Mouse (Mus musculus) kidney, postnatal 10 days (tissue): ENCODE data around the gene Cd300lg.

Source experiments
- DNase-seq: peaks from one replicate; pipeline ENCODE4 v3.0.0; 2021; ENCODE audit warnings: mixed read lengths

Cd300lg gene

DNA sequence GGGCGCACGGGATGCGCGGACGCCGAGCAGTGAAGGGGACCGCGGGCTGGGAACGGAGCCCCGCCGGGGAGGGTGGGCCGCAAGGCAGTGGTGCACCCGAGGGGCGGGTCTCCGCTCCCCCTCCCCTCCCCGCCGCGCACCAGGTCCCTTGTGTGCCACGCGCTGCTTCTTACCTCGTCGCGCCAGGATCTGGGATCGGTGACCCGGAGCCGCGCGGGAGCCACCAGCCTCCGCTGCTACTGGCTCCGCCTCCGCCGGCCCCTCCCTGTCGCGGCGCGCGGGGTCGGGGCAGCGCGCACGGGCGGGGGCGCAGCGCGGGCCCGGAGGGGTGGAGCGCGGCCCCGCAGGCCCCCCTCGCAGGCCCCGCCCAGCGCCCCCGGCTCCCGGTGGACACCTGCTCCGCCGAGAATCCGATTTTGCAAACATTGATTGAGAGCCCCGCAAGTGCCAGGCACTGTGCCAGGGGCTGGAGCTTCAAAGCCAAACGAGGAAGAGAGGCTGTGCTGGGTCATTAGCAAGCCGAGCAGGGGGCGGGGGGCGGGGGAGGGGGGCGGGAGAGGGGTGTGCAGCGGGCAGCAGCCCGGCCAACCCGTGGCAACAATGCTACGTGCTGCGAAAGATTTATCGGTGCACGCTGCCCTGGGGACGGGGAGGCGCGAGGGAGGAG lies 14.5 kb upstream of the Cd300lg start:
- peak; percentile 83 for DNase-seq

DNA sequence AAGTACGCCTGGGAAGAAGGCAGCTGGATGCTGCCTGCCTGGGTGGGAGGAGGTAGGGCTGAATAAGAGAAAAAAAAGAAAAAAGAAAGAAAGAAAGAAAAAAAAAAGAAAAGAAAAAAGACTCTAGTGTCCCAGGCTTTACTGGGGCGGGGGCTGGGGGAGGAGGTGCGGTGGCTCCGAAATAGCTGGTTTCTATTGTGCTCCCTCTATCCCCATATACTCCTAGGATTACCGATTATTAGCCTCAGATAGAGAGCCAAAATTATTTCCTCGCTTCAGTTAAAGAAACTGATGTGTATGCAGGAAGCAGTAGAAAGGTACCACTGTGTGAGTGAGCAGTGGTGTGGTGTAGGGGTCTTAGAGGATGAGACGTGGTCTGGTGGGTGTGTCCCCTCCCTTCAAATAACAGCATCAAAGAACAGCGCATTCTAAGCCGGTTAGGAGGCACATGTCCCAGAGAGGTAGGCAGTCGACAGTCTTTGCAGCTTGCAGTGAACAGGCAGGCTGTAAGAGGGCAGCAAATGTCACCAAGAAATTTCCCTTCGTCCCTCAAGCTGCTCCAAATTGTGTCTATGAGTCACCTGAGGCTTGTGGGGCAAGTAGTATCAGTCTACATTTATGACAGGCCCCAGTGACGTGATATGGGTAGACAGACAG lies 13.8 kb upstream of the Cd300lg start:
- DNase-seq = no peak

DNA sequence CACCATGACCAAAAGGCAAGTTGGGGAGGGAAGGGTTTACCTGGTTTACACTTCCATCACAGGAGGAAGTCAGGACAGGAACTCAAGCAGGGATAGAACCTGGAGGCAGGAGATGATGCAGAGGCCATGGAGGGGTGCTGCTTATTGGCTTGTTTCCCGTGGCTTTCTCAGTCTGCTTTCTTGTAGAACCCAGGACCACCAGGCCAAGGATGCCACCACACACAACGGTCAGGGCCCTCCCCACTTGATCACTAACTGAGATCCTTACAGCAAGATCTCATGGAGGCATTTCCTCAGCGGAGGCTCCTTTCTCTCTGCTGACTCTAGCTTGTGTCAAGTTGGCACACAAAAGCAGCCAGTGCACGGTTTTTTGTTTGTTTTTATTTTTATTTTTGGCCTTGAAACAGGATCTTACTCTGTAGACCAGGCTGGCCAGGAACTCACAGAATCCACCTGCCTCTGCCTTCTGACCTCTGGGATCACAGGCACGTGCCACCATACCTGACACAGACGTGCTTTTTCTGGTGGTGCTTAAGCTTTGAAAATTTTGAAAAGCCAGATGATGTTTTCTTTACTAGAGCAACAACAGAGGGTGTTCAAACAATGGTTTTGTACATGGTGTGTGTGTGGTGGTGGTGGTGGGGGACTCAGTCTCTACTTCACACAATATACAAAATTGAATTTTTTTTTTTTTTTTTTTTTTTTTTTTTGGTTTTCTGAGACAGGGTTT lies 13.1 kb upstream of the Cd300lg start, which contains the start of gene Mpp3:
Gene Mpp3 (minus strand): TSS at position 375 of the 730 bp plus-strand sequence.
- DNase-seq = no peak

DNA sequence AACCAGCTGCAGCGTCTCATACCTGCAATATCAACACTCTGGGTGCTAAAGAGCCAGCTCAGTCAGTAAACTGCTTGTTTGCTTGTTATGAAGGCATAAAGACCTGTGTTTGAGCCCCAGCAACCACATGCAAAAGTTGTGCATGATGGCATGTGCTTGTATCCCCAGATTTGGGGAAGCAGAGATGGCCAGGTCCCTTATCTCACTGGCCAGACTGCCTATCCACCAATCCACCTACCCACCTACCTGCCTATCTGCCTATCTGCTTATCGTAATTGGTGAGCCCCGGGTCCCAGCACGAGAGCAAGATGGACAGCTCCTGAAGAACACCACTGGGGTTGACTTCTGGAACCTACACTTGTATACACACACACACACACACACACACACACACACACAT lies 12.0 kb upstream of the Cd300lg start:
- no peak for DNase-seq

DNA sequence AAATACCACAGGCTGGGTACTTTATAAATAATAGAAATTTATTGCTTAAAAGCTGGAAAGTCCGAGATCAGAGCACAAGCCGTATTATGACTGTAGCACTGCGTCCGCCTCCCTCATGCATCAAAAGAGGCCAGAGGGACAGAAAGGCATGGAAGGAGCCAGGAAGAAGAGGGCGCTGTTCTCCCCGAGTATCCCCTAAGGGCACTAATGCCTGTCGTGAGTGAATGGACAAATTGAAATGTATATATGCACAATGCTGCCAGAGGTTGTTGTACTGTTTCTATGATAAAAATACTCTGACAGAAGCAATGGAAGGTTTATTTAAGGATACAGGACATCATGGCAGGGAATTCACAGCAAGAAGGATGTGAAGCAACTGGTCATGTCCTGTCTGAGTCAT lies 11.3 kb upstream of the Cd300lg start:
- no peak for DNase-seq

DNA sequence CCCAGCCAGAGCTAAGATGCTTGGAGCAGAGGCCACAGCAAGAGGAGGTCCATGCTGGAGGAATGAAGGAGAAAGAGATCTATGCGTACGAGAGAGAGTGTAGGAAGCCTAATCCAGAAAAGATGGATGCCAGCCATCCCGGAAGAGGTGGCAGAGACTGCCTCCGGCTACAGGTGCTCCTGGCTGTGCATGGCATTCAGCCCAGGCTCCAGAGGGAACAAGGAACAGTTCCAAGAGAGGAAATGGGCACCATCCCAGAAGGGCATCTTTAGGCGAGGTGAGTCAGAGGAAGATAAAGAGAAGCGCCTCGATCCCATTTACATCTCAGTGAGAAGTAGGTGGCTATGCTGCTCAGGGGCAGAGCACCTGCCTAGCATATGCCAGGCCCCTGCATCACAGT lies 10.2 kb upstream of the Cd300lg start:
- DNase-seq = no peak

- no peak for DNase-seq
Observed at GRCm38 (mm10) chr11:102033055-102033591, 8.2 kb upstream of the Cd300lg start.

GRCm38 (mm10) chr11:102034887-102035286 lies 6.4 kb upstream of the Cd300lg start:
- no peak for DNase-seq

GRCm38 (mm10) chr11:102035456-102035960 lies 5.8 kb upstream of the Cd300lg start:
- DNase-seq = no peak

- no peak for DNase-seq
Observed at GRCm38 (mm10) chr11:102036336-102036735, 5.0 kb upstream of the Cd300lg start.

DNA sequence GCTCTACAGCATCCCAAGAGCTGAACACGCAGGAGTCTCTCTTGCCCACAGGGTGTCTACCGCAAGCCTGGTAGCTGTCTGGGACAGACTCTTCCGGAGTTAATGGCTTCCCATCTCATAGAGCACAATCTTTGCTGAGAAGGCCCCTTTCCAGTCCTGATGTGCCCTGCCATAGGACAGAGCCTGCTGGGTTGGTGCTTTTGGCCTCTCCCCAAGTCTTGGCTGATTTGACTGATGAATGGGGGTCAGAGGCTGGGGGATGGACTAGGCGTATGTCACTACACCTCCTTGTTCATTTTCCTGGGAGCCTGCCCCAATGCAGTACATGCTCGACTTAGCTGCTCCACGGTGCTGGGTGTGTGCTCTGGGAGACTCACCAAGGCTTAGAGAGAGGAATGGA lies 3.5 kb upstream of the Cd300lg start:
- DNase-seq = no peak

DNA sequence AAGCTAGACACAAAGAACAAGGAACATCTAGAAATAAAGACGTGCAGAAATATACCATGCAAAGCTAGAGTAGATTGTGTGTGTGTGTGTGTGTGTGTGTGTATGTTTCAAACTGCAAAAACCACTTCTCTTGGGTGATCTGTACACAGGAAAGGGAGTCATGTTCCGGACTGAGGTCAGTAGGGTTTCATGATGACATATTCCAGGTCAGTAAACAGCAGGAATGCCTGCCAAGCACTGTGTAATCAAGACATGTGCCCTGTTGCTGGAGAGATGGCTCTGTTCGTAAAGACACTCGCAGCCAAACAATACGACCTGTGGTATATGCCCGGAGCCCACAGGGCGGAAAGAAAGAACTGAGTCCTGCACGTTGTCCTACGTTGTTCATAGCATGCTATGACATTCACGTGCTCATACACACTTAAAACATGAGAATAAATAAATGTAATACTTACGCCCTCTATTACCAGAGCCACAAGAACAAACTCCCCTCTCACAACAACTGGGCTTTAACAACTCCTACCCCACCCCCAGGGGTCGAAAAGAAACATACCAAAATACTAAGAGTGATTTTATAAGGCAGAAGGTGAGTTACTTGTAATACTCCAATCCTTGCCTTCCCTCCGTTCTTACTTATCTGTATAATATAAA lies 1.7 kb upstream of the Cd300lg start:
- peak; percentile 12 for DNase-seq

DNA sequence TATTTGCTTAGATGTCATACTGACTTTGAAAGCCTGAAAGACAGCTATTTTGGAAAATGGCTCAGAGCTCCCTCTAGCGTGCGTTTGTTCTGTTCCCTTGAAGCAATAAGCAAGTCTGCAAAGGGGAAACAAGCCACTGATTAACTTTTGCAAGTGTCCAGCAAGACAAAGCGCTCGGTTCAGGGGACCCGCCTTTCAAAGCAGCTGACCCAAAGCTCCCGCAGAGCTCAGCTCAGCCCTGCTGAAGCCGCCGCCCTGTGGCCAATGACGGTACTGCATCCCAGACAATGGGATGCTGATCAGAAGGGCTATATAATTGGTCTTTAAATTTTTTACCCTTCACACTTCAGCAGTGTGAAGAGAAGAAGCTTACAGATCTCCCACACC lies 1.2 kb upstream of the Cd300lg start:
- DNase-seq = peak; percentile 97

DNA sequence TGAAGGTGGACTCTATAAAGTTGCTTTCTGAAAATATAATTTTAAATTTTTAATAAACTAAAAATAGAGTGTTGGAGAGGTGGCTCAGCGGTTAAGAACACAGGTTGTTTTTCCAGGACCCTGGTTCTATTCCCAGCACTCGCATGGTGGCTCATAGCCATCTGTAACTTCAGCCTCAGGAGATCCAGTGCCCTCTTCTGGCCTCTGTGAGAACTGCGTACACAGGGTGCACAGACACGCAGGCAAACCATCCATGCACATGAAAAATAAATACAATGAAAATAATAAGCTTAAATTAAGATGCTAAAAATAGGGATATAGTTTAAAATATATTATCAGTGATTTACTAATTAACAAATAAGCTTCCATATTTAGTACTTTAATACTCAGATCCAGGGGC lies 663 bp upstream of the Cd300lg start:
- DNase-seq = peak; percentile 31

DNA sequence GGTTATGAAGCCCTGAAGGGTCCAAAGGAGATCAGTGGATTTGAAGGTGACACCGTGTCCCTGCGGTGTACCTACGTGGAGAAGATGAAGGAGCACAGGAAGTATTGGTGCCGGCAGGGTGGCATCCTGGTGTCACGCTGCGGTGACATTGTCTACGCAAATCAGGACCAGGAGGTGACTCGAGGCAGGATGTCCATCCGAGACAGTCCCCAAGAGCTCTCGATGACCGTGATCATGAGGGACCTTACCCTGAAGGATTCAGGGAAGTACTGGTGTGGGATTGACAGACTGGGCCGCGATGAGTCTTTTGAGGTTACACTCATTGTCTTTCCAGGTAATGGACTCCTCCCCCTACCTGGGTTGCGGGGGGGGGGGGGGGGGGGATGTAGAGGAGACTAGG lies 1.7 kb downstream of the Cd300lg start:
- no peak for DNase-seq

- DNase-seq = no peak
Observed at GRCm38 (mm10) chr11:102043381-102043780, 2.1 kb downstream of the Cd300lg start.

- peak; percentile 45 for DNase-seq
Observed at GRCm38 (mm10) chr11:102044691-102045212, 3.4 kb downstream of the Cd300lg start.

DNA sequence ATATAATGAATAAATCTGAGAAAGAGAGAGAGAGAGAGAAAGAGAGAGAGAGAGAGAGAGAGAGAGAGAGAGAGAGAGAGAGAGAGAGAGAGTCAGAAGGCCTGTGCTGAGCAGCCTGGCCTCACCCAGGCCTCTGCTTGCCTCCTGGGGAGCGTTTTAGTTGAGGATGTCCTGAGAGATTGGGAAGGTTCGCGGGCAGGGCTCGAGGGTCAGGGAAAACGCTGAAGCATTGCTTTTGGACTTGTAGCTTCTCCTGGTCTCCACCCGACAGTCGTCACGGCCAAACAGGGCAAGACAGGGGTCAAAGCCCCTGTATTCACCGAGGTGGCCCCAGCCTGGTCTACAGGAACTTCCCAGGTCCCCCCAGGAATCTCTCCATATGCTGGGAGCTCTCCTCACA lies 5.3 kb downstream of the Cd300lg start:
- DNase-seq = no peak

DNA sequence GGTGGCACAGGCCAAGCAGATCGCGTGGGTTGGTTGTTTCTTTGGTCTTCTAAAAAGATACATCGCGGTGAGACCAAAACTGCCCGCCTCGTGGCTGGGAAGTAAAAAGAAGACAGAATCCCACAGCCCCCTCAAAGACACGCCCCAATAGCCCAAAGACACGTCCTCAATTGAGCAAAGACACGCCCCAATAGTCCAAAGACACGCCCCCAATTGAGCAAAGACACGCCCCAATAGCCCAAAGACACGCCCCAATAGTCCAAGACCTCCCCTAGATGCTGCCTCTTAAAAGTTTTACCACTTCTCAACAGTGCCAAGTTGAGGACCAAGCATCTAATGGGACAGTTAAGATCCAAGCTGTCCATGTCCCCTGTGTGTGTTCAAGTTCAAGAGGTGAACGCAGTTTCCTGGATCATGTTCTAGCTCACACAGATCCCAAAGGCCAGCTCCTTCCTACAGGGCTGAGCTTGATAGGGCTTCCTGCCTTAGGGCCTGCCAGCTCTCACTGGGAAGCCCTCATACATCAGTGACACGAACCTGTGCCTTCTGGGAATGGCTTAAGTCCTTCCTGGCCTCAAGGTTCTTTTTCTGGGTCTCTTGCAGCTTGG lies 8.7 kb downstream of the Cd300lg start:
- peak; percentile 30 for DNase-seq

GRCm38 (mm10) chr11:102051541-102051940 lies 10.2 kb downstream of the Cd300lg start:
- peak; percentile 83 for DNase-seq

GRCm38 (mm10) chr11:102051954-102052353 lies 10.6 kb downstream of the Cd300lg start:
- DNase-seq = peak; percentile 55

DNA sequence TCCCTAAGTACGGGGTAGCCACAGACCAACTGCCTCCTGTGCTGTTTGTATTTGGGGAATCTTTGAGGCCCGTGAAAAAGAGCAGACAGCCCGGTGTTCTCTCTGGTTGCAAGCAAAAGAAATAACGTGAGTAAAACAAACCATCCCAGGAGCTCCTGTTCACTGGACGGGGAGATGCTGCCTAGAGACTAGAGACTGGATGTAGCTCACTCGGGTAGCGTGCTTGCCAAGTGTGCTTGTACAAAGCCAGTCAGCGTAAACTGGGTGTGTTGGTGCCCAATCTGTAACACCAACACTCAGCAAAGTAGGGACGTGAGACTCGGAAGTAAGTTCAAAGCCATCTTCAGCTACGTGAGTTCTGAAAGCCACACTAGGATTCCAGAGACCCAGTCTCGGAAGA lies 11.4 kb downstream of the Cd300lg start:
- DNase-seq = no peak
